Mouse (Mus musculus): ENCODE measurements around the gene Dnajc25.

Gene Dnajc25

DNA sequence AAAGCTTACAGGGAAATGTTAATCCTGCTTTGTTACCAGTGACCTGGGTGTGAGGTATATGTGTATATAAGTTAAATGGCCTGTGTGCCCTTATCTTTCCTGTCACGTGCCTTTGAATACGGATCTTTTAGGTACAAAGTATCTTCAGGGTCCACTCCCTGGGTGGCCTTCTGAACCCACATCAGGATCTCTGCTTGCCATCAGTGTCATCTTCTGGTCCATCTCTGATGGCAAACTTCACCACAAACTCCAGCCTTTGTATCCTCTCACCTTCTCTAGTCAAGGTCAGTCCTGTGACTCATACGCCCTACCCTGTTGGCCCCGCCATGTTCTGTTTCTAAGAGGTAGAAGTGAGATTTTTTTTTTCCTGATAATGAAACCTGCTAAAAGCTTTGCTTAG, at the start of gene Dnajc25:
Gene Dnajc25 (plus strand): TSS at position 301 of the 400 bp plus-strand sequence.
- no peak for DNase-seq (ENCODE audit: low spot score)

DNA sequence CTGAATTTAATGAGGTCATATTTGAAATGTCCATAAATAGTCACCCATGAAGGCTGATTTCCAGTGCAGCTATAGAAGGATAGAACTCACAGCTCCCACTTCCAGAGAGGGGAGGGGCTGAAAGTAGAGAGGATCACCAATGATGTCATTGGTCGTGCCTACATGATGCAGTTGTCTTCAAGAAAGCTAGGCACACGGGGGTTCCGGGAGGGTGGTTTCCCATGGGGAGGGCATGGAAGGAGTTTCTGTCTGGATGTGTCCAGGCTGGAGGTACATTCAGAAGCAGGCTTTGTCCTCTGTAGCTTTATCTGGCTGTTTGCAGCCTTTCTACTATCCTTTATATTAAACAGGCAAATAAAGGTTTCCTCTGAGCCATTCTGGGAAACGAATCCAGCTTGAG, 46.5 kb upstream of the Dnajc25 start:
- no peak for DNase-seq (ENCODE audit: low spot score)

DNA sequence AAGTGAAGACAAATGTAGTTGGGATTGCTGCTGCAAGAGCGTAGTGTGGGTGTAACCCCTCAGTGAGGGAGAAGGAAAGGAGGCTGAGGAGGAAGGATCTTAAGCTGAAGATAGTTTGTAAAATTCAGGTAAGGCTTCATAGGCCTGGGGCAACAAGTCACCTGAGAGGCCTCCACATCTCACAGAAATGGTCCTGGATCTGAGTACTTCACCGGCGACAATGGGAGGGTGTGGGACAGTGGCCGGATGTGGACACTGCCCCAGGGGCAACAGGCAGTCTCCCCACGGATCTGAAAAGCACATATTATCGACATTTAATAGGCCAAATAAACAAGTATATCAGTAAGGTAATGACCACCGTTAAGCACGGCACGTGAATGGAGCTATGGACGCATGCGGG, 42.2 kb upstream of the Dnajc25 start:
- DNase-seq (ENCODE audit: low spot score) = no peak

DNA sequence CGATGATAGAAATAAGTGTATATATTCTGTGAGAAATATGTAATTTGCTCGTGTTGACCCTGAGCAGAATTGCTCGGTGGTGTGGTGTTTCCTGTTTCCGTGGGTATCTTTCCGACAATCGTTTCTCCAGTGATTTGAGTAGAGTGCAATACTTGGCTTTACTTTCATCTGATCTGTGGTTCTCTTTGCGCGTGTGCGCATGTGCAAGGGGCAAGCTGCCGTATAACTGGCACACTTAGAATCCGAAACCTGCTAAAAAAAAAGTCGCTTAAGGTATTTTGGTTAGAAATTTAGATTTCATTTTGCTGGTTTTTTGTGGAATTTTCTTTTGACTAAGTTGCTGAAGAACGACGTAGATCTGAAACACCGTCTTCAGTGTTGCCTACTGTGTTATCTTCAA, 33.1 kb upstream of the Dnajc25 start:
- no peak for DNase-seq (ENCODE audit: low spot score)

DNA sequence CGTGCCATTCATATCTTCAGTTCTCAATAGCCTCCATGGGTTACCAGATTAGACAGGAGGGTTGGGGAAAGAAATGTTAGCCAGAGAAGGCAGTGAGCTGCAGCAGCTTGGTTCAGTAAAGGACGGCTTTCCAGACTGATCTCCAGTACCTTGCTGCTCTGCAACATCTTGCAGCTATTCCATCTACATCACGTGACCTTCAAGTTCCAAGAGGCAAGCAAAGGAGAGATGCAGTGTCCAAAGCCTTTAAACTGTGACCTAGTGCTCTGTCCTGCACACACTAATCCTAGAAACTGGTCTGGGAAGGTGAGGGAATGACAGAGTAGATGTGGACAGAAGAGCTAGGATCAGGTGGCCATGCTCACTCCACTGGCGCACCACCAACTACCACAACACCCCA, 31.6 kb upstream of the Dnajc25 start:
- no peak for DNase-seq (ENCODE audit: low spot score)

DNA sequence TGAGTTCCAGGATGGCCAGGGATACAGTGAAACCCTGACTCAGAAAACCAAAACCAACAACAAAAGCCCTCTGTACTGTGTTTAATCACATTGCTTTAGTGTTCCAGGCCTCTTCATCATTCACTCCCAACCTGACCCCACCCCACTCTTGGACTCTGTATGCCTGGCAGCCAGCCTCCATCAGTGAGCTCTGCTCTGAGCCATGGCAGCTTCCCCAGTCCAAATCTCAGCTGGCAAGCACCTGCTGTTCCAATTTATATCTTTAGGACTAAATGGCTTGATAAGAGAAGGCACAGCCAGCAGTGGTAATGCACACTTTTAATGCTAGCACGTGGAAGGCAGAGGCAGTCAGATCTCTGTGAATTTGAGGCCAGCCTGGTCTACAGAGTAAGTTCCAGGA, 29.7 kb upstream of the Dnajc25 start:
- DNase-seq (ENCODE audit: low spot score) = no peak

DNA sequence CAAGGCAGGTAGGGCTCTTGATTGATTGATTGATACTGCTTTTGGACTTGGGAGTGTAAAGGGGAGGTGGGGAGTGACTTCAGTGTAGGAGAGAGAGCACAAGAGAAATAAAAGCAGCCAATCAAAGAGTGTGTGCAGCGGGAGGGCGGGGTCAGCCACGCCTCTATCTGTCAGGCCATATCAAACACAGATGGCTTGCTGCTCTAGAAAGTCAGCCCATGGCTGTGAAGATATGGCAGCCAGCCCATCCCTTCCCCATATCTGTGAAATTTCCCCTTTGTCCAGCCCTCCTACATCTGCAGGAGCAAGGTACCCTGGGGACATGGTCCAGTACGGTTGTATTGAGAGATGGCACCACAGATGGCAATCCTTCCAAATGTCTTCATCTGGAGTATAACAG, 24.2 kb upstream of the Dnajc25 start:
- DNase-seq (ENCODE audit: low spot score) = no peak

DNA sequence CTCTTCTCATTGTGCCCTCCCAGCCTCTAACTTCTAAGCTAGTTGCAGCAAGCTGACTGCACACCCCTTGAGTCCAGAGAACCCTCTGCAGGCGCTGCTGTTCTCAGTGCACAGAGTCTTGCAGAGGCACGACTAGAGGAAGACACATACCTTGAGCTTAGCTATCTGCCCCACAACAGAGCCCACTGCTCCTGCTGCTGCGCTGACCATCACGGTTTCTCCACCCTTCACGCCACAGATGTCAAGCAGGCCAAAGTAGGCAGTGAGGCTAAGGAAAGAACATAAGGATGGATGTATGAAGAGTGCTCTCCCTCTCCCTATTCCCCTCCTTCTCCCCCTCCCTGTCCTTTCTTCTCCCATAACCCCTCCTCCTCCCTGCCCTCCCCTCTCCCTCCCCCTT, 19.2 kb upstream of the Dnajc25 start:
- no peak for DNase-seq (ENCODE audit: low spot score)

DNA sequence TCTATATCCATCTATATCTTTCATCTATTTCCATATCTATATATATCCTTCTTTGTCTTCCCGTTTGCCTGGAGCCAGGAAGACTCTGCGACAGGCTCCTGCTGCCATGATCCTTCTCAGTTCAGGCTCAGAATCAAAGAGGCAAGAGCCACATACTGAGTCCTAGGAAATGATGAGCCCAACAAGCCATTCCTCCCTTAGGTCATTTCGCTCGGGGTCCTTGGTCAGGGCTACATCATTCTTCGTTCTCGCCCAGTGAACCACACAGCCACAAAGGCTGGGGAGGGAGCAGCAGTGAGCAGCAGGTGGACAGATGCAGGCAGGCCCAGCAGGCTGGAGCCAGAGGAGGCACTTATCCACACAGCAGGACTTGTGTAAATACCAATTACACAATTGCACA, 13.4 kb upstream of the Dnajc25 start:
- no peak for DNase-seq (ENCODE audit: low spot score)

DNA sequence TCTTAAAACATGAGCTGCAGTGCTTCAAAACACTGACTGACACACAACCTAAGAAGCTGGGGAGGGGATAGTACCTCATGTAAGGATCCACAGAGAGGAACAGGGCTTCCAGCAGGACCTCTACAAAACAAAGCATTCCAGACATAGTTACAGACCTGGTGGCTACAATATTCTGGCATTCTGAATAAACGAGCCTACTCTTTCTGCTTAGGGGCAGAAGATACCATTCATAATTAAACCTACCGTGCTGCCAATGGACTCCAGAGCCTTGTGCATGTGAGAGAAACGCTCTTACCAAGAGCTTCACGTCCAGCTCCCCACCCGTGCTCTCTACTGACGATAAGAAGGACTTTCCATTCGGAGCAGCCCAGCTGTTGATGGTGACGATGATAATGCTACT, 12.1 kb upstream of the Dnajc25 start:
- no peak for DNase-seq (ENCODE audit: low spot score)

DNA sequence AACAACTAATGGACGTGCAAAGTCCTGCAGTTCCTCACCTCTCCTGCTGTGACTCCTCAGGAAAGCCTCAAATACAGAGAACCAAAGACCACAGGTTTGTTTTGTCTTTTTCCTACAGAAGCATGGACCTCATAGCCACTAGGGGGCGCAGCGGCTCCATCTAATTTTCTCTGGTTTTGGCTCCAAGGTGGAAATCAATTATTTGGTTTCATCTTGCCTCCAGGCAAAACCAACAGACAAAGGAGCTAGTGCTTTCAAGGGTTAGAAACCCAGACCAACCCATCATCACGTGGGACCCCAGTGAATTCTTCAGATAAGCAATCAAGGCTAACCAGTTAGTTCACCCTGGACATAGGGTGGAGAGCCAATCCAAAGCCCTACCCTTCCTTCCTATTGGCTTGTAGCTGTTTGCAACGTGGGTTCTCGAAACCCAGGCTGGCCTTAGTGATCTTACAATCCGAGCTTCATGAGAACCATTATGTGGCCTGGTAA, 9.7 kb upstream of the Dnajc25 start:
- DNase-seq (ENCODE audit: low spot score) = peak; percentile 70

DNA sequence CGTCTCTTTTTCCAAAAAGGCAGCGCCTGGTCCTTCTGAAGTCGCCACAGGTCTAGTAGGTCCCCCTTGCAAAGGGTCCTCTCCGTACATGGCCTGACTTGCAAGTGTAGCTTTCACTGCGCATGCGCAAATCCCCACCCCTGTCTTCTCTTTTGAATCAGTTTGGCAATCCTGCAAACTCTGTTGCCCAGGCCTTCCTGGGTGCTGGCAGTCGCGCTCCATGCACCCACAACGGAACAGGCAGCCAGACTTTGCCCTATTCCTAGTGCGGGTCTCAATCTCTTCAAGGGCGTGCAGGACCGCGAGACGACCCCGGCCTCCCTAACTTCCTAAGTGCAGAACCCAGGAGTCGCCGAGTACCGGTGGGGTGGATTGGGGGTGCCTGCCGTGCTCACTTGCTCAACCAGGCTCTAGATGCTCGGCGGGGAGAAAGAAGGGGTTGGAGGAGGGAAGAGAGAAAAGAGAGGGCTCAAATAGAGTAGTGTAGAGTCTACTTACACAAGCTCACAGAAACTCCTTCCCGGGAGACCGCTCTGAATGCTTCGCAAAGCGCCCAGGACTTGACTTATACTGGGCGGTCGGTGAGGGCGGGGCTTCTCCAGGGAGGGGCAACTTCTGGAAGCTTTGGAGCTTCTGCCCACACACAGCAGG, 8.2 kb upstream of the Dnajc25 start, which contains the start of gene Ptgr1:
Gene Ptgr1 (minus strand): TSS at position 580 of the 651 bp plus-strand sequence.
- DNase-seq (ENCODE audit: low spot score) = peak; percentile 43

DNA sequence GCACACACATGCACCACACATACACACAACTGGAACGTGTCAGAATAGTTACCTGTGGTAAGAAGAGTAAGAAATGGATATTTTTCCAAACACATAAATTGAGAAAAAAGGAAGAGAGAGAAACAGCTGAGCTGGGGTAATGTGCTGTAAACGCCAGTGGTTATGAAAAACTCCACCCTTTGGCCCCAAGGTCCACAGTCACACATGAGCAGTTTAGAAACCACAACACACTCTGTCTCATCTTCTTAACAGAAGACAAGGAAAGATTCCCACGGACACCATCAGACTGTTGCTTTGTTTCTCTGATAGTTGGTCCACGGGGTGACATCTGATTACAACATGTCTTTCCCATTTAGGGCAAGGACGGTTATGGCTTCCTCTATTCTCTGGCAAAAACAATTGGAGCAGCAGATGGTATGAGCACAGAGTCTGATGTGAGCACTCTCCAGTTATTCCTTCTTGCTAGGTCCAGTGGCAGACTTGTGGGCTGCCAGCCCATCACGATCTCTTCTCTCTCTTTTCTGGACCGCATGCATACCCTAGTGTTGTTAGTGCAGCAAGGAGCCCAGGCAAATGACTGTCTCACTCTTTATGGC, 5.5 kb upstream of the Dnajc25 start:
- DNase-seq (ENCODE audit: low spot score) = no peak

DNA sequence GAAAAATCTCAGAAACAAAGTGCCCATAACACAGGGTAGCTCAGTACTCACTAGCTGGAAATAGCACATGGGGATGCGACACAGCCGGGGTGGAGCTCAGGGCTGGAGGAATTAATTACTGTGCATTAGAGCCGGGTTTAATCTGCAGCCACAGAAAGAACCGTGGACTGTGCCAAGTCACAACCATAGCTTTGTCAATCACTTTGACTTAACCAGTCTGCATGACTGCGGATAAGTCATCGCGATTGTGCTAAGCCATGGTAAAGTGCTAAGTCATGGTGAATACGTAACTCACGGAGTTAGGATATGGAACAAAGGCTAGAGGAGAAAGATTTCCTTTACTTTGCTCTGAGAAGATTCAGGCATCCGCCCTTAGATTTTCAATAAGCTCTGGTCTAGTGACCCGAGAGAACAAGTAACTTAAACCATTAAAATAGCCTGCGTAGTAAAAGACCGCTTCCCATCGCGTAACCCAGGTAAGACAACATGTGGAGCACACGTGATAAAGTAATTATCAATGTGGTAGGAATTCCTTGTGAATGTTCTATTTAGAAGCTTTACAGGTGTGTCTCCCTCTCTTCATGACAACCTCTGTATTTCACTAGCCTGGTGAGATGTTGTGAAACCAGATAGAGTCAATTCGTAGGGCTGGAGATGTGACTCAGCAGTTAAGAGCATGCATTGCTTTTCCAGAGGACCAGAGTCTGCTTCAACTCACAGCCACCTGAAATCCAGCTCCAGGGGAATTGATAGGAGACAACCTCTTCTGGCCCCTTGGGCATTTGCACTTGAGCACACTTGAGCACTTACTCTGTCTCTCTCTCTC, 4.0 kb upstream of the Dnajc25 start:
- DNase-seq (ENCODE audit: low spot score) = no peak

DNA sequence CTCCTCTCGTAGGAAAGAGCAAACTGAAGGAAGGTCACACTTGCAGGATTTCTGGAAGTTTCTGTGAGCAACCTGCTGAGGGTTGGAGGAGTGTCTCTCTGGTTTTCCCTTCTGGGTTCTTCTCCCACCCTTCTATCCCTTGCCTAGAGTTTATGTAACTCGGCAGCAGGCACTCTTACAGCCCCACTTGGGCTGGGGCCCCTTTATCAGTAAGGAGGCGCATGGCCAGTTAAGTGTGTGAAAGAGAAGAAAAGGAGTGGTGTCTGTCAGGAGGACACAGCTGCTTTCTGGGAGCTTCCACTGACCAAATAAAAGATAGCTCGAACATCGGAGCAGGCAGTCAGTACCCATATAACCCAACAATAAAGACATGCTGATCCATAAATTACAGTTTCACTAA, 2.7 kb upstream of the Dnajc25 start:
- DNase-seq (ENCODE audit: low spot score) = no peak

DNA sequence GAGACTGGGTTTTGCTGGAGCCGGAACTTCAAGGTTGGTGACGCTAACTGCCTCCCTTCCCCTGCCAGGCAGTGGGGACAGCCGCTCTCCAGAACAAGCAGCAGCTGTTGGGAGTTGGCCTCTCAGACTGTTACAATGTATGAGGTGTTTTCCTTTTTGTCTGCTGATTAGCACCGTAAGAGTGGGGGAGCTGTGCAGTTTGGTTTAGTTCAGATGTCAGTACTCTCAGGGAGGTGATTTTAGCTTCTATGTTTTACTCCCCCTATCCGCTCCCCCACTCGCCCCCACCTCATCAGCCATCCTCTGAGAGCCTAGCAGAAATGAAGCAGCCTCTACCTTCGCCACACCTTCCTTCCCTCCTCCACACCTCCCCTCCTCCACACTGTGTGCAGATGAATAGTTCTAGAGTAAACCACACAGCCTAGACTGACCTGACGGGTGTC, 410 bp downstream of the Dnajc25 start:
- DNase-seq (ENCODE audit: low spot score) = no peak

DNA sequence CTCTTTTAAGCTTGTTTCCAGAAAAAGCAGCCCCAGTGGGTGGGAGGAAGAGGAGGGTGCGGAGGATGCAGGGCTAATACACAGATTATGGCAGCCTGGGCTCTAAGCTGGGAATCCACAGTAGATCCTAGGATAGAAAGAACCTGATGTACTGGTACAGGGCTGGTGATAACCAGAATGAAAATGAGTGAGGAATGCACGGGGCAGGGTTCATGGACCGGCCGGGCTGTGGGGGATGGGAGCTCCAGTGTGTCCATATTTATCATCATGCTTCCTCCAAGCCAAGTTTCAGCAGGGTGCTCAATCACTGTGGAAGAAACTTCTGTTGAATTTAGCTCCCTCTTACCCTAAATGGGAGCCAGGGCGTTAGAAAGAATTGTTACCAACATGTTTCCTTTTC, 2.2 kb downstream of the Dnajc25 start:
- DNase-seq (ENCODE audit: low spot score) = no peak

DNA sequence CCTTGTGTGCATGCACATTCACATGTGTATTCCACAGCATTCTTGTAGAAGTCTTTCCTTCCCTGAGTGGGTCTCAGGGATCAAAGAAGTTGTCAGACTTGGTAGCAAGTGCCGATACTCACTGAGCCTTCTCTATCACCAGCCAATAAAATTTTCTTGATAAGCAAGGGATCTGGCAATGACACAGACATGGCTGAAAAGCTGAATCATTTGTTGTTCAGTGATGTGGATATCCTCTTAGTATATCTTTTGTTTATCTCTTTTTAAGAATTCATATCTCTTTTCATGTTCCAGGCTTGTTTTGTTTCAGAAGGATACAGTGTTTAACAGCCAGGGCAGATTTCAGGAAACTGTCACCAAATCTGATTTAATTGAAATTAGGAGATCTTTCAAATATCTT, 3.8 kb downstream of the Dnajc25 start:
- no peak for DNase-seq (ENCODE audit: low spot score)

DNA sequence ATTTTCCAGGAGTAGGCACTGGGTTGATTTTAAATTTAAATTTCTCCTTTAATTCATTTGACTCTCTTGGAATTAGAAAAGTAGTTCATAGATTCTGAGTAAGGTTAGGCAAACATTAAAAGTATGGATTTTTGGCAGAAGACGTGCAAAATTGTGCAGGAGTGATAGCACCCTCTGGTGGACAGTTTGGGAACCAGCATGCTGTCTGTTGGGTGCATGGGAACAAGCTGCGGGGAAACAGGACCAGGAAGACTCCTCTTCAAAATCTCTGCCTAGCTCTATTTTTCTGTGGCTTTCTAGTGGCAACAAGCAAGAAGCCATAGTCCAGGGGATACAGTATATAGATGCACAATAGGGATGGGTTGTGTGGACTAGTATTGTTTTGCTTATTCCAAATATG, 4.8 kb downstream of the Dnajc25 start:
- peak; percentile 79 for DNase-seq (ENCODE audit: low spot score)

DNA sequence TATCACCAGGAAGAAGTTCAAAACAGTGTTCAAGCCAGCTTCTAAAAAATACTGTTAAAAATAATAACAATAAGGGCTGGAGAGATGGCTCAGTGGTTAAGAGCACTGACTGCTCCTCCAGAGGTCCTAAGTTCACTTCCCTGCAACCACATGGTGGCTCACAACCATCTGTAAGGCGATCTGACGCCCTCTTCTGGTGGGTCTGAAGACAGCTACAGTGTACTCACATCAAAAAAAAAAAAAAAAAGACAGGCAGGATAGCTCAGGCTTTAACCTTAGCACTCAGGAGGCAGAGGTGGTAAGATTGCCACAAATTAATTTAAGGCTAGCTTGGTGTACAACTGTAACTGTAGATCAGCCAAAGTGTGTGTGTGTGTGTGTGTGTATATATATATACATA, 5.8 kb downstream of the Dnajc25 start:
- peak; percentile 39 for DNase-seq (ENCODE audit: low spot score)

DNA sequence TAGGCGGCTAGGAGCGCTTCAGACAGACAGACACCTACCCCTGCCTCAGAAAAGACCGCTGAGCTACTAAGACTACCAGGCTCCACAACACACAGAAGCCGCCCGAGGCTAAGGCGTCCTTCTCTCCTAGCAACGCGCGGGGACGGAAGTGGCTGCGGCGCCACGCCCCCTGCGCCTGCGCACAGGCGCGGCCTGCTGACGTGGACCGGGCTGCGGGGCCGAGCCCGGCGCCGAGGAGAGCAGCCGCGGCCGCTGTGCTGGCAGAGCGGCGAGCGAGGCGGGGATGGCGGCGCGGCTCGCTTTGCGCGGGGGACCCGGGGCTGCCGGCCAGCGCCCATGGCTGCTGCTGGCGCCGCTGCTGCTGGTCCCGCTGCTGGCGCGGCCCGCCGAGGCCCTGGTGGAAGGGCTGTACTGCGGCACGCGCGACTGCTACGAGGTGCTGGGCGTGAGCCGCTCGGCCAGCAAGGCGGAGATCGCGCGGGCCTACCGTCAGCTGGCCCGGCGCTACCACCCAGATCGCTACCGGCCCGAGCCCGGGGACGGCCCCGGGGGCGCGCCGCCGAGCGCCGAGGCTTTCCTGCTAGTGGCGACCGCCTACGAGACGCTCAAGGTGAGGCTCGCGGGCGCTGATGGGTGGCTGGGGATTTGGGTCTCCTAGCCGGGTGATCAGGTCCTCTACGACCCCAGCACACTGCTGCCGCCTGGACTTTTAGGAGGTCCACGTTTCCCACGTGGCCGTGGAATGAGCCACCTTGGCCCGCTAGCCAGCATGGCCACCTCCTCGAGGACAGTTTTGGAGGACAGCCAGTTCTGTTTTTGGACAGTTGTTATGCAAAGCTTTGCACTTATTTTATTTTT, 8.3 kb downstream of the Dnajc25 start, which contains the start of gene Gm20503:
Gene Gm20503 (plus strand): TSS at position 263 of the 858 bp plus-strand sequence.
- peak; percentile 85 for DNase-seq (ENCODE audit: low spot score)

DNA sequence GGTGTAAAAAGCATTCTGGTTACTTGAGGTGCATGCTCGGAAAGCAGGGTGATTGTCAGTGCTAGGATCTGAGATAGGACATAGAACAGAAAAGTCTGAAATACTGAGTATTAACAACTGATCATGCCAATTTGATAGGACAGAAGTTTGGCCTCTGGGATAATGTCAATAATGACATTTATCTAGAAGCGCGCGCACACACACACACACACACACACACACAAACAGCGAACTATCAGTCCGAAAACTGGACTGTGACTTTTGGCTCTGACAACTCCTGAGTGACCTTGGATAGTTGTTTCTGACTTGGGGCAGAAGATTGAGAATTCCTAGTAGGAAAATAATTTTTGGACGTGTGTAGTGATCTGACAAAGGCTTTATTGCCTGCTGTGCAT, 8.9 kb downstream of the Dnajc25 start:
- no peak for DNase-seq (ENCODE audit: low spot score)

Data from adipocyte (in vitro differentiated cells).